Comparison of ENCODE assay signal across 8 mouse cellular contexts in the genomic region with DNA sequence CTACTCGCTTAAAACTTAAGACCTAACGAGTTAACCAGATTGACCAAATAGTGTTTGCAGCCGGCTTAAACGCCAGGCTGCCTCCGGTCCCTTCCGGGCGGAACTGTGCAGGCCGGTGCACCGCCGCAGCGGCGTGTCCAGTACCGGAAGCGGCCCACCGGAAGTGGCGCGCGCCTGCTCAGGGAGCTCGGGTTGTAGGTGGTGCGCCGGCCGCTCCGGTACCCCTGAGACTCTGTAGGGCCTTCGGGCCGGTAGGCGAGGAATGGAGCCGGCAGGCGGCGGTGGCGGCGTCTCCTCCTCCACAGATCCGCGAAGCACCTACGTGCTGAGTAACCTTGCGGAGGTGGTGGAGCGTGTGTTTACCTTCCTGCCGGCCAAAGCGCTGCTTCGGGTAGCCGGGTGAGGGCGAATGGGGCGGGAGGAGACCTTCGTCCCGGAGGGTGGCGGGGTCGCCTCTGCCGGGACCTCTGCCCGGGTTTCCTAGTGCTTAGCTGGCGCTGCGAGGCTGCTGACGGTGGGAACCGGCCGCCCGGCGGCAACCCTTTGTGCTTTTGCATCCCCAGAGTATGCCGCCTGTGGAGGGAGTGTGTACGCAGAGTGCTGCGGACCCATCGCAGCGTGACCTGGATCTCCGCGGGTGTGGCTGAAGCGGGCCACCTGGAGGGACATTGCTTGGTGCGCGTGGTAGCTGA. TPM values are rescaled to one million over a fixed set of nuclear protein-coding genes. Genes with fewer than 3 reads are reported as not detected.
DNase-seq lines count a peak whose midpoint lies in the region.

A gene (plus strand): TSS at position 136 of the 692 bp plus-strand sequence.

- WGBS in hindbrain, embryonic 10.5 days: under 1% methylated on average over 65 of the region's 65 CpGs

- no peaks in the 10 kb centered on the region for H3K9me3 ChIP-seq in hindbrain, embryonic 10.5 days

- peak within 1 kb of the TSS; percentile 91 for H3K4me3 ChIP-seq in hindbrain, embryonic 10.5 days

- H3K27ac ChIP-seq in hindbrain, embryonic 10.5 days: peak within 1 kb of the TSS; percentile 97

- H3K4me1 ChIP-seq in hindbrain, embryonic 10.5 days (replicated peaks): peaks cover 36% of the 10 kb centered on the region

- H3K36me3 ChIP-seq in hindbrain, embryonic 10.5 days: peaks cover 43% of the 10 kb centered on the region

- no peaks in the 10 kb centered on the region for H3K27me3 ChIP-seq in hindbrain, embryonic 10.5 days (ENCODE audit: insufficient read depth, poor library complexity, severe bottlenecking)

- peak; percentile 91 for DNase-seq in NIH3T3 (ENCODE audit: low read depth)
- peak; percentile 88 for DNase-seq in cerebellum, adult 9-11 months
- peak; percentile 49 to 79 for DNase-seq in frontal cortex, adult 2 months (ENCODE audit: extremely low spot score in 1 of 2, low spot score in 1 of 2)
- DNase-seq in hindbrain, embryonic 10.5 days (ENCODE audit: low spot score): peak; percentile 90
- peak; percentile 81 to 87 for DNase-seq in layer of hippocampus, postnatal 10 days (ENCODE audit: low spot score in 2 of 2)
- peak; percentile 90 for DNase-seq in lung, postnatal 10 days
- peak; percentile 74 for DNase-seq in ovary, postnatal 14 days (ENCODE audit: low spot score)
- DNase-seq in thymus, postnatal 10 days (ENCODE audit: low spot score in 2 of 2): peak; percentile 55 to 71

RNA-seq across cellular contexts. Expression of the gene that starts here (rescaled TPM):
- 30.8 and 33.5 TPM in 2 replicates for polyA plus RNA-seq in frontal cortex, adult 2 months (2012; rRNA removed)
- 75.0 and 82.5 TPM in 2 replicates for polyA plus RNA-seq in hindbrain, embryonic 10.5 days (2016; fragmentation: Nextera tagmentation; extraction: Ambion mirVana)
- total RNA-seq in layer of hippocampus, postnatal 10 days (2021): 10 to 100 TPM; 39.9 to 40.7 TPM

Comparison
In these comparisons a context has a peak if more than half of its experiments do, and no peak if none do; other contexts are left out.
1. Peak in every context shown above with its lines: DNase-seq, H3K4me3 ChIP-seq and H3K27ac ChIP-seq.